Mouse (Mus musculus): Measurements from ENCODE around the gene Rhoq.

DNA sequence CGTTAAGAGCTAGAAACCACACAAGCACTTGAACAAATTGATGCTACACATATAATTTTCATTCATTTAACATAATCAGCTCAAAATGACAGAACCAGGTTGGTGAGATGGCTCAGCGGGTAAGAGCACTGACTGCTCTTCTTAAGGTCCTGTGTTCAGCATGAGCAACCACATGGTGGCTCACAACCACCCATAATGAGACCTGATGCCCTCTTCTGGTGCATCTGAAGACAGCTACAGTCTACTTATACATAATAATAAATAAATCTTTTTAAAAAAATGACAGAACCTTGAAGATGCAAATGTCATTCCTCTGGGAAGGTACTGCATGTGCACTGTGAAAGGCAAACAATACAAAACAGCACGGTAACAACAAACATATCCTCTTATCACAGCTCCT is 46.1 kb downstream of the Rhoq start:
- TF ChIP-seq POLR2A (IDR thresholded peaks at IDR 0.05; ENCODE audit: borderline replicate concordance, low read depth, low read length) (no peak), CTCF (IDR thresholded peaks at IDR 0.05; ENCODE audit: low read depth, low read length) (no peak)
